Mouse (Mus musculus) hindbrain, embryonic 14.5 days (tissue): ENCODE data around the gene Bak1. TPM values are rescaled to one million over a fixed set of nuclear protein-coding genes. Genes with fewer than 3 reads are reported as not detected.
A peak's percentile ranks its signal among the peaks of the same experiment; 100 is the strongest.

Experiments
- ATAC-seq: fragments of 200-750 bp; cut with Nextera tagmentation; 2 replicates; pipeline ENCODE4 v1.8.0; 2017; ENCODE audit warnings: moderate number of reproducible peaks, mild to moderate bottlenecking, moderate TSS enrichment, moderate library complexity; ENCODE audit not compliant: low FRiP score
- DNase-seq: peaks from one replicate; pipeline ENCODE4 v3.0.0-alpha.2; 2015; ENCODE audit warnings: low spot score
- H3K27ac ChIP-seq: fragments of 300-500 bp; sonication (generic); 2 replicates; pipeline ENCODE4 v1.5.1; 2014; ENCODE audit warnings: mild to moderate bottlenecking, moderate library complexity
- H3K27me3 ChIP-seq: fragments of 300-500 bp; sonication (generic); 2 replicates; pipeline ENCODE4 v1.6.1; 2014; ENCODE audit warnings: mild to moderate bottlenecking, low read length, mixed read lengths; ENCODE audit not compliant: control insufficient read depth, insufficient read depth
- H3K36me3 ChIP-seq: fragments of 300-500 bp; sonication (generic); replicated peaks from 2 replicates; pipeline ENCODE4 v1.6.1; 2014; ENCODE audit not compliant: control insufficient read depth, insufficient read depth
- H3K4me1 ChIP-seq: fragments of 300-500 bp; sonication (generic); replicated peaks from 2 replicates; pipeline ENCODE4 v1.6.1; 2014; ENCODE audit warnings: antibody characterized with exemption, low read length, mixed read lengths; ENCODE audit not compliant: control insufficient read depth, insufficient read depth
- H3K4me2 ChIP-seq: fragments of 300-500 bp; sonication (generic); replicated peaks from 2 replicates; pipeline ENCODE4 v1.6.1; 2014; ENCODE audit warnings: mild to moderate bottlenecking, moderate library complexity
- H3K4me3 ChIP-seq: fragments of 300-500 bp; sonication (generic); replicated peaks from 2 replicates; pipeline ENCODE4 v1.5.1; 2014; ENCODE audit warnings: mild to moderate bottlenecking, low read length
- H3K9ac ChIP-seq: fragments of 300-500 bp; sonication (generic); 2 replicates; pipeline ENCODE4 v1.6.1; 2014
- H3K9me3 ChIP-seq: fragments of 300-500 bp; sonication (generic); 2 replicates; pipeline ENCODE4 v1.6.1; 2016; ENCODE audit warnings: low read length; ENCODE audit not compliant: control insufficient read depth
- WGBS: fragments of 180-500 bp; shearing (Covaris S2); extraction: QIAGEN DNeasy Blood & Tissue Kit; methylation state at CpG from one replicate; pipeline ENCODE4 v1.1.7; 2014; 5-methylcytosine and 5-hydroxymethylcytosine counted together
- polyA plus RNA-seq: library from polyadenylated mRNA; unstranded; fragments of >200 nt; fragmentation: Nextera tagmentation; extraction: Ambion mirVana; gene quantifications from 2 replicates; pipeline ENCODE4 v1.2.1, GENCODE M21; 2014

Gene Bak1
- polyA plus RNA-seq, 1 experiment from 2014 or later, result 5.9 TPM

DNA sequence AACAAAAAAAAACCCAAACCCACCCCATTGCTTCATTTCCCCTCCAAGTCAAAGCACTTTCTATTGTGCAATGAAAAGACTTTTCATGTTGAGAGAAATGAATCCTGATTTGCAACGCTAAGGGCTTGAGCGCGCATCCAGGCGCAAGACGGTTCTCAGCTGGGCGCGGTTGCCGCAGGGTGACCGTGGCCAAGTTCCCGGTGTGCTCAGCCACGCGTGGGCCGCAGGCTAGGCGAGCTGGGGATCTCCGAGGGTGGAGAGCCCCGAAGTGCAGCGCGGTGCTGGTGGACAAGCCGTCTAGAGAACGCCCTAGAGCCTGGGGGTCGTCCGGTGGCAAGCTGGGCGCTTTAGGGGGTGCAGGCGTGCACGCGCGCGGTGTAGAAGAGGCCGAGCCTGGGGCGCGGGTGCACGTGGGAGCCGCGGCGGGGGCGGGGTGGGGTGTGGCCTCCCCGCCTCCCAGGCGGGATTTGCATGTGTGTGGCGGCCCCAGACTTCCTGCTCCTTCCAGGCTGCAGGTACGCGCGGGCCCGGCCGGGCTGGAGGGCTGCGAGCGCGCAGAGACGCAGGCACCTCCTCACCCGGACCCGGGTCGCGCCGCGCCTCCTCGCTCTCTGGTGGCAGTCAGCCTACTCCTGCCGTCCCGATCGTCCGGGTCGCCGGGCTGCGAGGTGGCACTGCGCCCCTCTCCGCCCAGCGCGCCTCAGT lies 28.2 kb upstream of the Bak1 start, which contains the start of gene Itpr3:
TSS of gene Itpr3 (plus strand) at position 493 of the 705 bp plus-strand sequence.
- Histone ChIP-seq H3K9me3 (no peaks in the 10 kb centered on the region), H3K27me3 (peaks cover 51% of the 10 kb centered on the region), H3K4me2 (peak within 1 kb of the TSS; percentile 81), H3K36me3 (no peaks in the 10 kb centered on the region), H3K4me3 (peak within 1 kb of the TSS; percentile 46), H3K4me1 (peaks cover 15% of the 10 kb centered on the region), H3K9ac (peak within 1 kb of the TSS; percentile 55), H3K27ac (peak within 1 kb of the TSS; percentile 53; the same call in 1 of the 2 replicates)
- WGBS, result under 1% methylated on average over 56 of the region's 66 CpGs
- no peak for DNase-seq
- no peak for ATAC-seq

DNA sequence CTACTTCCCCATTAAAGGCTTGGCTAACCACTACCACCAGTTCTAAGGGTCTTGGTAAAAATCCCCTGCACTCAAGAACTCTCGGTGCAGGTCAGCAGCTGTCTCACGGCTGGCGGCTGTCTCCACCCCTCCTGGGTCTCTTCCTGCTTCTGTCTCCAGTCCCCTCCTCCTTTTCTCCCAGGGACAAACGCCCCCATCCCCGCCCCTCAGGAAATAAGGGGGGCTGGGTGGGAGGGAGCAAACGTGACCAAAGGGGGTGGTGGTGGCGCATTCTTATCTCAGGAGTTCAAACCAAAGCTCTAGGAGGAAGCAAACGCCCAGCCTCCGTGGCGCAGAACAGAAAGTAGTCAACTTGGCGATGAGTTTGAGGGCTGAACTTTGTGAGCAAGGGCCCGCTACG lies 27.4 kb upstream of the Bak1 start:
- DNase-seq (no peak), ATAC-seq (no peak)
- H3K36me3 ChIP-seq, result no peaks in the 10 kb centered on the region
- H3K4me3 ChIP-seq, result peak overlapping the region; percentile 46; the same call in 1 of the 2 replicates
- H3K4me1 ChIP-seq, result peaks cover 15% of the 10 kb centered on the region
- peaks cover 51% of the 10 kb centered on the region for H3K27me3 ChIP-seq
- H3K9me3 ChIP-seq, result no peaks in the 10 kb centered on the region
- H3K27ac ChIP-seq, result 0 out of 2 replicates have a peak overlapping the region, but pooled peaks have one; percentile 53
- H3K9ac ChIP-seq, result no peak overlapping the region
- WGBS, result under 1% methylated on average over 13 of the region's 13 CpGs
- peak overlapping the region; percentile 81 for H3K4me2 ChIP-seq

DNA sequence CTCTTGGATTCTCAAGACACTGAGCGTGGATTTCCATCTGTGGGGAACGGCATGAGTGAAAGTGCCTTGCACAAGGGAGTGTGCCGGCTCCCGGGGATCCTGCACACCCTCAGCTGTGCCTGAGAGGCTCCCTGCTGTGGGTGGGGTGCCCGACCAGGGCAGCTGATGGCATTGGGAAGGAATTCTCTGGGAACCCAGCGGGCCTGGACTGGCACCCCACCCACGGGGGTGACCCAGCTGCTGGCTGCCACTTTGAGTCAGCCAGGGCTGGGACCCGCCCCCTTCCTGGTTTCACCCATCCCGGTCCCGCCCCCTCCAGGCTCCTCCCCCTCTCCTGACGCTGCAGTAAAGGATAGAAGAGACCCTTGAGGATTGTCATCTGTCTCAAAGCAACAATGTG lies 22.7 kb upstream of the Bak1 start:
- DNase-seq (no peak), ATAC-seq (no peak)
- H3K4me3 ChIP-seq, result no peak overlapping the region
- no peaks in the 10 kb centered on the region for H3K9me3 ChIP-seq
- no peak overlapping the region for H3K4me2 ChIP-seq
- H3K9ac ChIP-seq, result no peak overlapping the region
- H3K27me3 ChIP-seq, result peaks cover 20% of the 10 kb centered on the region
- H3K4me1 ChIP-seq, result no peaks in the 10 kb centered on the region
- no peaks in the 10 kb centered on the region for H3K36me3 ChIP-seq
- H3K27ac ChIP-seq, result no peak overlapping the region
- WGBS, result 35% methylated on average over 10 of the region's 11 CpGs

DNA sequence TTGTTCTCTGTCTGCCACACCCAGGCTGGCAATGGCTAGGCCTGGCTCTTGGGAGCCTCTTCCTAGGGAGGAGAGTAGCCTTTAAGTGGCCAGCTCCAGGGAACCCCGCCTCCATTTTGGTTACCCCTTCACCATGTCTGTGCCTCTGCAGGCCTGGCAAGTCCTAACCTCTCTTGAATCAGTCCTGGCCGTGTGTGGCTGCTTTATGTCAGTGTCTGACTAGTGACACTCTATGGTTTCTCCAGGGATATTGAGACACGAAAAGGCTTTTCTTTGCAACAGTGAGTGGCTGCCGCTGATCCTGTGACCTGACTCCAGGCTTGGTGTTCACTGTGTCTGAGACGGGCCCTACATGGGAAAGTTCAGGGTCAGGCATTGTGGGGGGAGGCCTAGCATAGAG lies 22.0 kb upstream of the Bak1 start:
- Histone ChIP-seq H3K4me1 (no peaks in the 10 kb centered on the region), H3K27ac (no peak overlapping the region), H3K4me2 (no peak overlapping the region), H3K27me3 (peaks cover 13% of the 10 kb centered on the region), H3K9ac (no peak overlapping the region), H3K4me3 (no peak overlapping the region), H3K36me3 (no peaks in the 10 kb centered on the region), H3K9me3 (no peaks in the 10 kb centered on the region)
- DNase-seq (no peak), ATAC-seq (no peak)
- 67% methylated on average over 5 of the region's 5 CpGs for WGBS

DNA sequence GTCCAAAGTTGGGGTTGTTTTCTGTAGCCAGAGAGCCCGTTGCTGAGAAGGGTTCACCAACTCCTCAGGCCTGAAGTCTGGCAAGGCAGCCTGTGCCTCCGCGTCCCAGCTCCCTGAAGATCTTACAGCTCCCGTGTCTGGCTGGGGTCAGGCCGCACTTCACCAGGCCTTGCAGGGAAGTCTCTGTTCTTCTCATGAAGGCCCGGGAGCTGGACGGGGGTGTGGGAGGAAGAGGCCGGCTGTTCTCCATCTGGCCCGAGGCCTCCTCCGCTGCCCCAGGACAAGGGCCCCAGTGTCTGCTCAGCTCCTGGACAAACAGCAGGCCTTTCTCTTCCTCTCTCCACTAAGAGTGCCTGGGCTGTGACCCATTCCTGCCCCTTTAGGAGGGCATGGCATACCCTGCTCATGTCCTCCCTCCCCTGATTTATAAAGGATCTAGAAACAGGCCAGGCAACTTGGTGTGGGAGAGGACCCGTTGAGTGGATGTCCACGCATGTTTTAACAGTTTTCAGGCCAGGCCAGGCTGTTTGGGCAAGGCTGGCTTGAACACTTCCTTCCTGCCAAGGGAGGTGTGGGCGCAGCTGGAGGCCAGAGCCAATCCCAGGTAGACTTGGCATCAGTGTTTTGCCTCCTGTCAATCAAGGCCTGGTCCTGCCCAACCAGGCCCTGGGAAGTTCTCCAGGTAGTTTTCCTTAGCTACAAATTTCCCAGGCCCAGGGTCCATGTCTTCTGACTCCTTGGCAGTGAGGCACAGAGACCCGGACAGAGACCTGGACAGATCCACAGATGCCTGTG lies 19.8 kb upstream of the Bak1 start:
- WGBS, result 84% methylated on average over 14 of the region's 14 CpGs
- H3K27ac ChIP-seq, result 0 out of 2 replicates have a peak overlapping the region, but pooled peaks have one; percentile 9

DNA sequence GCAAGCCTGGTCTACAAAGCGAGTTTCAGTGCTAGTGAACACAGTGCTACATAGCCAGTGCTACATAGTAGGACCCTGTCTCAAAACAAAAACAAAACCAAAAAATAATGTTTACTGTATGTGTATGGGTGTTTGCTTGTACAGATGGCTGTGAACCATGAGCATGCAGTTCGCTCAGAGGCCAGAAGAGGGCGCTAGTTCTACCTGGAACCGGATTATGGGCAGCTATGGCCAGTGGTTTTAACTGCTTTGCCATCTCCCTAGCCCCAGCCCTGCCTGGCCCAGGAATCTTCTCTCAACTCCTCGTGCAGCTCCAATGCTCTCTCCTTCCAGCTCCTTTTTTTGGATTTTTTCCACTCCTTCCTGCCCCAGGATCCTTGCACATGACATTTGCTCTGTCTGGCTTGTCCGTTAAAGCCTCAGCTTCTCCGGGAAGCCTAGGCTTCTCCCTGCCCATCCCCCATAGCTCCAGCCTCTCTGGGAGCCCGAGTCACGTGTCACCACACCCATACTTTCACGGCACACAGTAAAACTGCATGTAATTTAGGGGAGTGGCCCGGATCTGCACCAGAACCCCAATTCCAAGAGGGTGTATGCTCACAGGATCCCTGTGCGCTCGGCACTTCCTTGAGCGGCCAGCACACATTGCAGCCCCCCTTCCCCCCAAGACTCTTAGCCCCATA lies 19.1 kb upstream of the Bak1 start:
- H3K9me3 ChIP-seq, result no peaks in the 10 kb centered on the region
- H3K36me3 ChIP-seq, result no peaks in the 10 kb centered on the region
- no peaks in the 10 kb centered on the region for H3K27me3 ChIP-seq
- WGBS, result 81% methylated on average over 14 of the region's 14 CpGs
- H3K4me1 ChIP-seq, result no peaks in the 10 kb centered on the region
- H3K9ac ChIP-seq, result no peak overlapping the region
- H3K27ac ChIP-seq, result no peak overlapping the region
- no peak for ATAC-seq
- no peak overlapping the region for H3K4me3 ChIP-seq
- H3K4me2 ChIP-seq, result no peak overlapping the region
- DNase-seq, result no peak

More for the DNA sequence above, 19.8 kb upstream of the Bak1 start:
- H3K4me1 ChIP-seq, result no peaks in the 10 kb centered on the region
- no peaks in the 10 kb centered on the region for H3K9me3 ChIP-seq
- no peaks in the 10 kb centered on the region for H3K36me3 ChIP-seq
- no peak overlapping the region for H3K4me3 ChIP-seq
- DNase-seq, result no peak
- no peak overlapping the region for H3K4me2 ChIP-seq
- H3K27me3 ChIP-seq, result no peaks in the 10 kb centered on the region
- ATAC-seq, result no peak
- H3K9ac ChIP-seq, result no peak overlapping the region

DNA sequence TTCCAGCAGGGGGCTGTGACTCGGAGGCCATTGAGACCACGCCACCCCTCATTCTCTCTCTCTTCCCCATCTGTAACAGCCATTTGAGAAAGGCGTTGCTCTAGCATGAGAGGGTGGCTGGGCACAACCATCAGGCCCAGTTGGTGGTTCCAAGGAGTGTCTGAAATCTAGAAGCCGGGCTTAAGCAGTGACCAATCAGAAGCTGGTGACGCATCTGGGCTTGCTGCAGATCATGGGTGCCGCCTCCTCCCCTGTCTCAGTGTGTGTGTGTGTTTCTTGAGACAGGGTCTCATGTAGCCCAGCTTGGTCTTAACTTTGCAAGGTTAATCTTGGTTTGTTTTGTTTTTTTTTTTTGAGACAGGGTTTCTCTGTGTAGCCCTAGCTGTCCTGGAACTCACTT lies 16.4 kb upstream of the Bak1 start:
- no peak overlapping the region for H3K9ac ChIP-seq
- H3K4me1 ChIP-seq, result peaks cover 10% of the 10 kb centered on the region; the same call in 1 of the 2 replicates
- no peak for DNase-seq
- ATAC-seq, result no peak
- H3K27me3 ChIP-seq, result no peaks in the 10 kb centered on the region
- no peak overlapping the region for H3K27ac ChIP-seq
- H3K36me3 ChIP-seq, result no peaks in the 10 kb centered on the region
- WGBS, result 89% methylated on average over 6 of the region's 6 CpGs
- no peak overlapping the region for H3K4me2 ChIP-seq
- no peaks in the 10 kb centered on the region for H3K9me3 ChIP-seq
- H3K4me3 ChIP-seq, result no peak overlapping the region

DNA sequence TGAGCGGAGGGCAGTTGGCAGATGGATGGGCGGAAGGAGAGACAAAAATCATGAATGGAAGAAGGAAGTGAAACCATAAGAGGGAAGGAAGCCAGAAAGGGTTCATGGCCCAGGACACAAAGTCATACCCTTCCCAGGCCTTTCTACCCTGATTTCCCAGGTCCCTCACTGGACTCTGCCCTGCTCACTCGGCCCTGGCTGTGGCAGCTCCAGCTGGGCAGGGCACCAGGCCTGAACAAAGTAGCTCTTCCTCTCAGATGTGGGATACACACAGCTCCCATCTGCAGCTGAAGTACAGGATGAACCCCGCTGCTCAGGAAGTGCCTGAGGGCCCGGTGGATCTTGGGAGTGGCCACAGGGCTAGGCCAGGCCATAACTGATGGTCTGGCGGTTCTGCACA lies 14.0 kb upstream of the Bak1 start:
- no peak overlapping the region for H3K4me3 ChIP-seq
- H3K36me3 ChIP-seq, result no peaks in the 10 kb centered on the region
- H3K27ac ChIP-seq, result no peak overlapping the region
- H3K9ac ChIP-seq, result no peak overlapping the region
- no peaks in the 10 kb centered on the region for H3K27me3 ChIP-seq
- H3K9me3 ChIP-seq, result no peaks in the 10 kb centered on the region
- WGBS, result 72% methylated on average over 6 of the region's 6 CpGs
- H3K4me1 ChIP-seq, result peaks cover 13% of the 10 kb centered on the region; the same call in 1 of the 2 replicates
- ATAC-seq (no peak), DNase-seq (no peak)
- H3K4me2 ChIP-seq, result no peak overlapping the region

DNA sequence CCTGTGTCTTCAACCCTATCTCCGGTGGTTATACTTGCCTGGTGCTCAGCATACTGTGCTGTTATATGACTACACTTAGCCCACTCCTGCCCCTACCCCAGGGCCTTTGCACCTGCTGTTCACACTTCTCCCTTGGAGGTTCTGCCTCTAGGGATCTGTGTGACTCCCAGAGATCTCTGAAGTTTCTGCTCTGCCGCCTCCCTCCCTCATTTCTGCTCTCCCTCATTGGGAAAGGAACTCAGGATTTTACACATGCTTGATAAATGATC lies 12.9 kb upstream of the Bak1 start:
- H3K27me3 ChIP-seq, result no peaks in the 10 kb centered on the region
- DNase-seq (no peak), ATAC-seq (no peak)
- 90% methylated on average over 2 of the region's 2 CpGs for WGBS
- H3K27ac ChIP-seq, result no peak overlapping the region
- H3K4me2 ChIP-seq, result no peak overlapping the region
- H3K36me3 ChIP-seq, result no peaks in the 10 kb centered on the region
- H3K9ac ChIP-seq, result no peak overlapping the region
- H3K9me3 ChIP-seq, result no peaks in the 10 kb centered on the region
- no peak overlapping the region for H3K4me3 ChIP-seq
- peaks cover 13% of the 10 kb centered on the region; the same call in 1 of the 2 replicates for H3K4me1 ChIP-seq
